Mouse (Mus musculus) lung, embryonic 14.5 days (tissue): ENCODE data around the gene Gm43720. TPM values are rescaled to one million over a fixed set of nuclear protein-coding genes. Genes with fewer than 3 reads are reported as not detected.

Experiments used
- ATAC-seq: fragments of 200-750 bp; cut with Nextera tagmentation; 2 replicates; pipeline ENCODE4 v1.8.0; 2017; ENCODE audit warnings: mild to moderate bottlenecking, moderate TSS enrichment, moderate library complexity; ENCODE audit not compliant: insufficient read depth
- DNase-seq: peaks from one replicate; pipeline ENCODE4 v3.0.0-alpha.2; 2015
- H3K27ac ChIP-seq: fragments of 300-500 bp; sonication (generic); 2 replicates; pipeline ENCODE4 v1.5.1; 2014; ENCODE audit warnings: low read depth, mild to moderate bottlenecking, moderate library complexity
- H3K27me3 ChIP-seq: fragments of 300-500 bp; sonication (generic); 2 replicates; pipeline ENCODE4 v1.6.1; 2014; ENCODE audit warnings: low read length, control low read depth; ENCODE audit not compliant: insufficient read depth
- H3K36me3 ChIP-seq: fragments of 300-500 bp; sonication (generic); 2 replicates; pipeline ENCODE4 v1.6.1; 2014; ENCODE audit warnings: control low read depth; ENCODE audit not compliant: insufficient read depth
- H3K4me1 ChIP-seq: fragments of 300-500 bp; sonication (generic); 2 replicates; pipeline ENCODE4 v1.6.1; 2014; ENCODE audit warnings: antibody characterized with exemption, control low read depth; ENCODE audit not compliant: insufficient read depth
- H3K4me2 ChIP-seq: fragments of 300-500 bp; sonication (generic); 2 replicates; pipeline ENCODE4 v1.6.1; 2014; ENCODE audit warnings: mild to moderate bottlenecking
- H3K4me3 ChIP-seq: fragments of 300-500 bp; sonication (generic); 2 replicates; pipeline ENCODE4 v1.5.1; 2014; ENCODE audit warnings: low read depth, low read length
- H3K9ac ChIP-seq: fragments of 300-500 bp; sonication (generic); 2 replicates; pipeline ENCODE4 v1.6.1; 2014
- H3K9me3 ChIP-seq: fragments of 300-500 bp; sonication (generic); 2 replicates; pipeline ENCODE4 v1.6.1; 2016; ENCODE audit warnings: low read depth, low read length, control low read depth
- CTCF ChIP-seq: IDR thresholded peaks from 2 replicates; pipeline ENCODE4 v1.5.1; 2016; ENCODE audit warnings: antibody characterized with exemption, low read depth
- WGBS: fragments of 180-500 bp; shearing (Covaris S2); extraction: QIAGEN DNeasy Blood & Tissue Kit; methylation state at CpG from one replicate; pipeline ENCODE4 v1.1.7; 2014; 5-methylcytosine and 5-hydroxymethylcytosine counted together
- polyA plus RNA-seq: library from polyadenylated mRNA; unstranded; fragments of >200 nt; fragmentation: Nextera tagmentation; extraction: Ambion mirVana; gene quantifications from 2 replicates; pipeline ENCODE4 v1.2.1, GENCODE M21; 2014

Gm43720 gene
- polyA plus RNA-seq, 1 experiment from 2014 or later = 0.12 TPM

DNA sequence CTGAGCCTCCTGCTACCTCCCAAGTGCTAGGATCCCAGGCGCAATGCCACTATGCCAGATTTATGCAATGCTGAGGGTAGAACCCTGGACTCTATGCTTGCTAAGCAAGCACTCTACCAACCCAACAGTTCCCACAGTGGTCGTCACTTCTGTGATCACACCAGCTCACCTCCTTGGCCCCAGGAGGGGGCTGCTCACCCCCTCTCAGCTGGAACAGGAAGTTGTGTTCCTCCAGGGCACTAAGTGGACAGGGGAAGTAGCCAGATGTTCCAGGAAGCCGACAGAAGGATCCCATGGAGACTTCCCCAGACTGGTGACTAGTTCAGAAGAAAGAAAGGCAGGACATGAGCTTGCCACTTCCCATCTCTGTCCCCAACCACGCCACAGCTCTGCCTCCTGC is 17.8 kb downstream of the Gm43720 start:
- 68% methylated on average over 4 of the region's 4 CpGs for WGBS
- 0 out of 2 replicates have a peak overlapping the region, but pooled peaks have one; percentile 20 for H3K4me2 ChIP-seq
- H3K27ac ChIP-seq = no peak overlapping the region
- no peak for DNase-seq
- H3K4me1 ChIP-seq = peaks cover 7% of the 10 kb centered on the region
- H3K9ac ChIP-seq = no peak overlapping the region
- no peaks in the 10 kb centered on the region for H3K9me3 ChIP-seq
- TF ChIP-seq CTCF = no peak
- no peak for ATAC-seq
- H3K27me3 ChIP-seq = no peaks in the 10 kb centered on the region
- no peak overlapping the region for H3K4me3 ChIP-seq
- H3K36me3 ChIP-seq = peaks cover 40% of the 10 kb centered on the region

DNA sequence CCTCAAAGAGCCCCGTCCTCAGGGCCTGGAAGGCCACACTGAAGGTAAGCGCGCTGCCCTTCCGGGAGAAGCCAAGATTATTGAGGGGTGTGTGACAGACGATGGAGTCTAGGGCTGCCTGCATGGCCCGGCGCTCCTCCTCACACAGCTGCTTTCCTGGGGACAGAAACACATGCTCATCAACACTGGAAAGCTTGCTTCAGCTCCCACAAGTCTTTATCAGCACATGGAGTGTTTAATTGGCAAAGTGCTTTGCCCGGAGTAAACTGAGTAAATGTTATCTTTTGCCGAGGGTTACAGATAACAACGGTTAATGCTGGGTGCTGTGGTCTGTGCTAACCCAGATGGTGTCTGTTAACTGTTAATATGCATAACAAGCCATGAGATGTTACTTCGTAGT is 18.9 kb downstream of the Gm43720 start:
- Histone ChIP-seq H3K9me3 (no peaks in the 10 kb centered on the region), H3K4me2 (no peak overlapping the region), H3K27ac (no peak overlapping the region), H3K4me3 (no peak overlapping the region), H3K36me3 (peaks cover 40% of the 10 kb centered on the region), H3K27me3 (no peaks in the 10 kb centered on the region), H3K9ac (no peak overlapping the region), H3K4me1 (peaks cover 7% of the 10 kb centered on the region)
- DNase-seq (no peak), ATAC-seq (no peak)
- TF ChIP-seq CTCF = no peak
- 69% methylated on average over 11 of the region's 11 CpGs for whole genome bisulfite sequencing

GRCm38 (mm10) chr5:138260051-138260450 is 19.7 kb downstream of the Gm43720 start:
- DNase-seq = no peak
- no peak overlapping the region for H3K9ac ChIP-seq

DNA sequence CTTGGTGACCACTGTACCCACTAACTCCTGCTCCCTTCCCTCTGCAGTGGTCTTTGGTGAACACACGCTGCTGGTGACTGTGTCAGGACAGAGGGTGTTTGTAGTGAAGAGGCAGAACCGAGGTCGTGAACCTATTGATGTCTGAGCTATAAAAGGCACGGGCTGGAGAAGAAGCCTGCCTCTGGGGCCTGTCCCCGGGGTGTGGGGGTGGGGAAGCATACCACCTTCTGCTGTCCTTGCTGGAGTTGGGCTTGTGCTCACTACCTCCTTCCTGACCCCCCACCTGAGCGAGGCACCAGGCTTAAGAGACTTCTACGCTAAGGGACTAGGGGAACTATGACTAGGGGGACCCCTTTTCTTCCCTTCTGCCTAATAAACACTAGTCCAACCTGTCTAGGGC is 20.8 kb downstream of the Gm43720 start:
- H3K9ac ChIP-seq = no peak overlapping the region
- WGBS = 70% methylated on average over 7 of the region's 7 CpGs
- H3K4me3 ChIP-seq = no peak overlapping the region
- H3K27me3 ChIP-seq = no peaks in the 10 kb centered on the region
- no peaks in the 10 kb centered on the region for H3K9me3 ChIP-seq
- TF ChIP-seq CTCF = no peak
- ATAC-seq = no peak
- DNase-seq = no peak
- H3K4me2 ChIP-seq = no peak overlapping the region
- H3K4me1 ChIP-seq = peaks cover 7% of the 10 kb centered on the region
- H3K36me3 ChIP-seq = peaks cover 40% of the 10 kb centered on the region
- no peak overlapping the region for H3K27ac ChIP-seq

More at GRCm38 (mm10) chr5:138260051-138260450, 19.7 kb downstream of the Gm43720 start:
- H3K4me2 ChIP-seq = no peak overlapping the region
- H3K36me3 ChIP-seq = peaks cover 40% of the 10 kb centered on the region
- peaks cover 7% of the 10 kb centered on the region for H3K4me1 ChIP-seq
- no peaks in the 10 kb centered on the region for H3K9me3 ChIP-seq
- 74% methylated on average over 10 of the region's 10 CpGs for WGBS
- TF ChIP-seq CTCF = no peak
- no peak for ATAC-seq
- H3K4me3 ChIP-seq = no peak overlapping the region
- no peak overlapping the region for H3K27ac ChIP-seq
- no peaks in the 10 kb centered on the region for H3K27me3 ChIP-seq

- 78% methylated on average over 6 of the region's 6 CpGs for WGBS
- Histone ChIP-seq H3K27ac (no peak overlapping the region; the same call in 1 of the 2 replicates), H3K9ac (no peak overlapping the region), H3K36me3 (peaks cover 40% of the 10 kb centered on the region), H3K4me1 (peaks cover 7% of the 10 kb centered on the region), H3K27me3 (no peaks in the 10 kb centered on the region), H3K4me2 (no peak overlapping the region), H3K9me3 (no peaks in the 10 kb centered on the region), H3K4me3 (no peak overlapping the region)
- no peak for TF ChIP-seq CTCF
- DNase-seq = no peak
- ATAC-seq = no peak
Measured at GRCm38 (mm10) chr5:138258542-138258941, 21.2 kb downstream of the Gm43720 start.

GRCm38 (mm10) chr5:138258078-138258477 is 21.7 kb downstream of the Gm43720 start:
- ATAC-seq (no peak), DNase-seq (no peak)
- peaks cover 40% of the 10 kb centered on the region for H3K36me3 ChIP-seq
- no peaks in the 10 kb centered on the region for H3K27me3 ChIP-seq
- H3K4me2 ChIP-seq = no peak overlapping the region
- no peak overlapping the region for H3K9ac ChIP-seq
- H3K4me1 ChIP-seq = peaks cover 6% of the 10 kb centered on the region
- H3K27ac ChIP-seq = no peak overlapping the region
- H3K4me3 ChIP-seq = no peak overlapping the region
- WGBS = 83% methylated on average over 3 of the region's 3 CpGs
- no peak for TF ChIP-seq CTCF
- H3K9me3 ChIP-seq = no peaks in the 10 kb centered on the region

DNA sequence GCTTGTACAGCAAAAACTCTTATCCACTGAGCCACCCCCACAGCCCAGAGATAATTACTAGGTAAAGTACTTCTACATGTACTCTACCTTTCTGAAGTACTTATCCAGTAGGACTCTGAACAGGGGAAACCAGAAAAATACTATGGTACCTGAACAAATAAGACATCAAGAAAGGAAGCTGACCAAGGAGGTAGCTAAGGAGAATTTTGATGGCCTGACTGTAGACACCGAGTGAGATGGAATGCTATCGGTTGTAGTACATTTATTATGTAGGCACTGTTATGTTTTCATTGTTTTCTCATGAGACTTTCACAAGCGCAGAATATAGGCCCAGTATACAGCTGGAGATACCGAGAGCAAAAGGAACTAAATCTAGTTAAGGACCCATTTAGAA is 22.2 kb downstream of the Gm43720 start:
- no peaks in the 10 kb centered on the region for H3K9me3 ChIP-seq
- no peak overlapping the region for H3K4me2 ChIP-seq
- no peak for ATAC-seq
- peaks cover under 1% of the 10 kb centered on the region; the same call in 1 of the 2 replicates for H3K4me1 ChIP-seq
- WGBS = 92% methylated on average over 4 of the region's 4 CpGs
- no peak overlapping the region for H3K9ac ChIP-seq
- TF ChIP-seq CTCF = no peak
- H3K4me3 ChIP-seq = no peak overlapping the region
- H3K27ac ChIP-seq = no peak overlapping the region
- DNase-seq = no peak
- H3K27me3 ChIP-seq = no peaks in the 10 kb centered on the region
- H3K36me3 ChIP-seq = peaks cover 40% of the 10 kb centered on the region
